Mouse (Mus musculus) gastrocnemius, adult 18-20 months (tissue): ENCODE measurements at regions not wholly inside any gene's neighbourhood (a gene's known extent, or its start where the extent isn't known, plus 50 kb on each side); places are given as distances from the start of the nearest gene placed in this dataset.

Experiments used
- DNase-seq: peaks from one replicate; pipeline ENCODE4 v3.0.0; 2021; ENCODE audit warnings: low spot score

DNA sequence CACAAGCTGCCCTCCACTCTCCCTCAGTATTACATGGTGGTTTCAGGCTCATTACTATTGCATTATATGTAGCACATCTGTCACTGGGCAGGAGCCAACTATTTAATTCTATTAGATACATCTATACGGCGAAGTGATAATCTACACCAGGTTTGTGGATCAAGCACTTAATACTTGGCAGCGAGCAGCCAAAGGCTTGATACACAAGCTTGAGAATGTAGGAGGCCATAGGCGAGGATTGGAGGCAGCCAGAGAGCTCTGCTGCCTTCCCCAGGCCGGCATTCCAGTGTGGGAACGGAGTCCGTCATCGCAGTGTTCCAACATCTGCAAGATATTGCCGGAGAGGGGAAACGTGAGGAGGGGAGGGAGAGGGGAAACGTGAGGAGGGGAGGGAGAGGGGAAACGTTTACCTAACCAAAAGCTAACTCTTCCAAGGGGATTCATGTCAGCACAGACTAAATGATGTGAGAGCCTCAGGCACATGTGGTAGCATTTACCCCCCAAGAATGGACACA, 109.6 kb upstream of the Habp2 start:
- DNase-seq, result no peak

DNA sequence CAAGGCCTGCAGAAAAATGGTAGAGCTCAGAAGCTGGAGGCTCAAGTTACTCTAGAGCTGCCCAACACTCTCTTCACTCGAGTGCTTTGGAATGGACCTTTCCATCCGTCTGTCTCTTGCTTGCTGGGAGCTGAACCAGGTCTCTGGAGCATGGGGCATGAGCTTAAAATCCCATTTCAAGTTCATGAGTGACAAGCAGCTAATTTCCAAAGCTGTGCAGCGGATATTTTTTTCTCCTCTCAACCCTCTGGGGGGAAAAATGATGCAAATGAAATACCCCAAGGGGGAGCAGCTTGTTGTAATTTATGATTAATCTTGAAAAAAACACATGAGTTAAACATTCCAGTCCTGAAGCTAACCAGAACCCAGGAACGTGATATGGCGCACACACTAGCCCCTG, 101.2 kb upstream of the Habp2 start:
- DNase-seq, result no peak

DNA sequence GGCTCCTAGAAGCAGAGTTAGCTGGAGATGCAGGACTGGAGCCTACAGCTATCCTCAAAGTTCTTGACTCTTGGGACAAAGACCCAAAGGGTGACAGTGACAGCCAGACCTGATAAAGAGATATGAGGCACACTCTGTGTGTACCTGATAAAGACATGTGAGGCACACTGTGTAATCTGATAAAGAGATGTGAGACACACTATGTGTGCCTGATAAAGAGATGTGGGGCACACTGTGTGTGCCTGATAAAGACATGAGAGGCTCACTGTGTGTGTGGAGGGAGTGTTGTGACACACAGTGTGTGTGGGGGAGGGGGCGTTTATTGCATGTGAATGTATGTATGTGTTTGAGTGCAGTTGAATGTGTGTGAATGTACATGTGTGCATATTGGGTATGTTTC, 97.8 kb upstream of the Habp2 start:
- DNase-seq, result no peak

DNA sequence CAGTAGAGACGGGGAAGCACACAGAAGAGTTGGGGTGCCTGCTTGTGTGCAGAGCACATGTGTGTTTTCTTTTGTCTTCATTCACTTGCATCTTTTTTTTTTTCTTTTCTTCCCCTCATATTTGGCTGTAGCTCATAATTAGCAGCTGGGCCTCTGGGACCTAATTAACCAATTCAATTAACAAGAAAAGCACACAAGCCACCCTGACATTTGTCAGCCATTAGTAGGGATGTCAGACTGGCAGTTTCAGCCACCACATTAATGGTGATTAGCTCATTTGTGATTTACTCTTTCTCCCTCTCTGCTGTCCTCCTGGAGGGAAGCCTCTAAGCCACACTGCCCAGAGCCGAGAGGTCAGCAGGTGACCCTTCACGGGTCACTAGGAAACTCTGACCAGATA, 96.7 kb upstream of the Habp2 start:
- no peak for DNase-seq

DNA sequence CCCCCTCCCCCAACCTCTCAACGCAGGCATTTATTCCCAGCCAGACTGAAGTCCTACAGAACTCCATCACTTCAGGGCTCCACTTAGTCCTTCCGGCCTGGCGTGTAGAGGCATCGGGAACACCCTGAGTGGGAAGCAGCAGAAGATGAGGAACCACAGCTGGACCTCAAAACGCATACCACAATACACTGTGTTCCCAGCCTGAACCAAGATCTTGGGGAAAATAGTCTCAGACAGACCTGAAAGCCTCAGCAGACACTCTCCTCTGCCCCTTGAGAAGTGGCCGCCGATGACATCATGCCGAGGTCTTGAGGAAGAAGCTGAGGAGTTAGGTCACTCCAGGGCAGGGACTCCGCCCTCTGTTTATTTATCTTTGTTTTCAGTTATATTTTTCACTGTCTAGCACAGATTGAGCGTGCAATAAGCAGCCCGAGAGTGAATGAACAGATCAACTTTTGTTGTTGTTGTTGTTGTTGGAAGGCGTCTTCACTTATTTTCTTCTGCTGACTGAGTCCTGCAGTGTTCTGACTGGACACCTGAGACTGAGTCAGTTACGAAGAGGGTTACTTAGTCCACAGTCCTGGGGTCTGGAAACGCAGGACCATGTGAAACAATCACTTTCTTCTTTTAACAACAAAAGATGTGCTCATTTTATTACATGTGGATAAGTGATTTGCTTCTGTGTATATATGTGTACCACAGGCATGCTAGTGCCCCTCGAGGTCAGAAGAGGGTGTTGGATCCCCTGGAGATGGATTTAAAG, 88.3 kb upstream of the Habp2 start:
- peak; percentile 16 for DNase-seq

DNA sequence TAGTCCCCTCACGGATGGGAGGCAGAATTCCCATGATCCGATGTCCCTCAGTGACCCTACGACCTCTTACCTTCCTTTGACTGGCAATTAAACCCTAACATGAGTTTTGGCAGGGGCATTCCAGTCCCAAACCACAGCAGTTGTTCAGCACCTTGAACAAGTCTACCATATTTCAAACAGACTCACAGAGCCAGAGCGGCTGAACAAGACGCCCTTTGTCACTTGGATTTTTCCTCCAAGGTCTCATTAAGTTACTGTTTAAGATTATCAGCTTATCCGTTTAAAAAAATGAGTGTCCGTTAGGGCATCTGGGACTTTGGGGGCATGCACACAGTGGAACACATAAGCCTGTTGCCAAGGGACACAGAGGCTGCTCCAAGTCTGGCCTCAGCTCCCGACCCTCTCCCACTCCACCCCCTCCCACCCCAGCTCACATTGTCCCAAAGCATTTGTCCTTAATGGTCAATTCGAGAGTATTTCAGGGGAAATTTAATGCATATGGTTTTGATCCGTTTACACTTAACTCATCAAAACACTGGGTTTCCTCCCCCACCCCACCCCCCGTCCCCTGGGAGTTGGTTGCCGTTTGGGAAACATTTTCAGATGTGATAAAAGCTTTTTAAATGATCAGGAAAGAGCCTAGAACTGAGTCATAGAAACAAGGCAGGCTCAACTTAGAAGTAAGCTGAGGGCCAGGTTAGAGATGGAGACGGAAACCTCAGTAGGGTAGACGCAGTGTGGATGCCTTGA, 87.4 kb upstream of the Habp2 start:
- no peak for DNase-seq

DNA sequence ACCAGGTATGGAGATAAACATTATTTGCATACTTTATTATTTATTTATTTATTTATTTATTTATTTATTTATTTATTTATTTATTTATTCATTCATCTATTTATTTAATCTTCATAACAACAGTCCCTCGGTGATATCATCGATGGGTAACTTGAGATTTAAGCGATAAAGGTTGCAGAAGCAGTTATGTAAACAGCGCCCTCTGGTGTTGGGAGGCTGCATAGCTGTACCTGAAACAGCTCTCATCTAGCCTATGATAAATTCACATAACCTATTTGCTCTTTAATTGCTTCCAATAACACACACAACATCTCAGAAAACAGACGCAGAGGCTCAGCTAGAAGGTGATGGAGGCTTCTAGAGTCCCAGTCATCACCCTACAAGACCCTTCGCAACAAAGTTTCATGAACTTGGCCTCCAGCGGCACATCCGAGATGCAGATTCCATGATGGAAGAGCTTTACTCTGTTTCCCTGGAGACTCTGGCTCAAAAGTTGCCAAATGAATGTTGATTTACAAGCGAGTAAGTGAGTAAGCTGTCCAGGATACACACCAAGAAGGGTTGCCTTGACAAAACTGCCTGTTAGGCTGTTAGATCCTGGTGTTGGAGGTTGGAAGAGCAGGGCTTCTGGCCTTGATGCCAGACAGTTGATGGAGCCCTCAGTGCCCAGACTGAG, 85.8 kb upstream of the Habp2 start:
- no peak for DNase-seq

DNA sequence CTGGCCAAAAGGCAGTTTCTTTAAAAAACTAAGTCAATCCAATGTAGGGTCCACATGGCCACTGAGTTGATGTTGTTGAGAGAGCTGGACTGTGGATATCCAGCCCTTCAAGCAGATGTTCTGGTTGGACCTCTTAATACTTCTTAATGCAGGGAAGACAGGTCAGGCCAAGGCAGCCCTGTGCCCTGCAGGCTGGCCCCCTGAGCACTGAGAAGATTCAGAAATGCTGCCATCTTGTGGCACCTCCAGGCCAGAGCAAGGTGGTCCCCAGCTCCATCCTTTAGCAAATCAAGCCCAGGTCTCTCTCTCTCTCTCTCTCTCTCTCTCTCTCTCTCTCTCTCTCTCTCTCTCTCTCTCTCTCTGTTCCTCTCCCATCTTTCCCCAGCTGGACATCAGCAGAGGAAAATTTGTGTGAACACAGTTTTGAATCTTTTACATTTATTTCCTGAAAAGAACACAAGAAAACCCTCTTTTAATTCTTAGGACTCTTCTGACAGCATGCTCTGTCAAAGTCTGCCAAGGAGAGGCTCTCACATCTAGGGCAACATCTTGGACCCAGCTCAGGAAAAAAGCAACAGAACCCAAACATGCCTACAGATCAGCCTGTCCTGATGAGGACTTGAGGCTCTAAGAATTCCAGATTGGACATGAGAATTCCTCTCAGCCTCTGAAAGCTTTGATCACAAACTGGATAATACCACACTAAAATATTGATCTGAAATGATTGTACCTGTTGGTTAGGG, 85.0 kb upstream of the Habp2 start:
- DNase-seq, result no peak

DNA sequence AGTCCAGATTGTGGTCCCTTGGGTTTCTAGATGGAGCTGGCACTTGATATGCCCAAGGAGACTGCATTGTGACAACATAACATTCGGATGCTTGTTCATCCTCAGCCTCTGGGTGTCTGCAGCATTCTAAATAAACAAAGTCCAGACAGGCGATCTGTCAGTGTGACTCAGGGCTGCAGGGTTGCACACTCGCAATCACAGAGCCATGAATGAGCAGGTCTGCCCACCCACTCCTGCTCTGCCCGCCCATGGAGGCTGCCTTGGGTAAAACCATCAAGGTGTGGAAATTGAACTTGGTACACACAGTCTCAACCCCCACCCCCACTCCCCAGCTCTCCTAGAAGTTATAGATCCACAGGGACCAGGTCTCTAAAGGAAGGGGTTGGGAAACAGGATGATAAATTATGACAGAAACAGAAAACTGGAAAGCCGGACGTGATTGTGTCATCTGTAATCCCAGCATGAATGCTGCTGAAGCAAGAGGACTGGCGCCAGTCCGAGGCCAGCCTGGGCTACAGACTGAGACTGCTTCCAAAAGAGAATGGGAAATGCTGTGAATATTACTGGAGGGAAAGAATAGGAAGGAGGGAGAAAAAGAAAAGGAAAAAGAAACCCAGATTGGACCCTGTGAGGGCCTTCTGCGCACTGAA, 84.3 kb upstream of the Habp2 start:
- no peak for DNase-seq

DNA sequence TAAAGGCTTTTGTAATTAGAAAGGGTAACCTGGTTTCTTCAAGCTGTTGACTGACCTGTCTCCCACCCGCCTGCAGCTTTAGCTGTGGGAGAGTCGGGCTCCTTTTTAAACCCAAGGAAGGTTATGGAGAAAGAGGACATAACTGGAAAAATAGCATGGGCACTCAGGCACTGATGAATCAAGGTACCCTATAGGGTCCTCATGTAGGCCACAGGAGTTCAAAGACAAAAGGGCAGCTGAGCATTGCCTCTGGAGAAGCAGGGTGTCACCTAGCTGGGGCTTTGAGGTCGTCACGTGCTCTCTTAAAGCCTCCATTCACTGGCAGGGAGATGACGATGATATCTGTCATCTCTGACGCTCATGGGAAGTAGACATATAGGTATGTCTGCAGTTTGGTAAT, 68.4 kb upstream of the Habp2 start:
- no peak for DNase-seq

DNA sequence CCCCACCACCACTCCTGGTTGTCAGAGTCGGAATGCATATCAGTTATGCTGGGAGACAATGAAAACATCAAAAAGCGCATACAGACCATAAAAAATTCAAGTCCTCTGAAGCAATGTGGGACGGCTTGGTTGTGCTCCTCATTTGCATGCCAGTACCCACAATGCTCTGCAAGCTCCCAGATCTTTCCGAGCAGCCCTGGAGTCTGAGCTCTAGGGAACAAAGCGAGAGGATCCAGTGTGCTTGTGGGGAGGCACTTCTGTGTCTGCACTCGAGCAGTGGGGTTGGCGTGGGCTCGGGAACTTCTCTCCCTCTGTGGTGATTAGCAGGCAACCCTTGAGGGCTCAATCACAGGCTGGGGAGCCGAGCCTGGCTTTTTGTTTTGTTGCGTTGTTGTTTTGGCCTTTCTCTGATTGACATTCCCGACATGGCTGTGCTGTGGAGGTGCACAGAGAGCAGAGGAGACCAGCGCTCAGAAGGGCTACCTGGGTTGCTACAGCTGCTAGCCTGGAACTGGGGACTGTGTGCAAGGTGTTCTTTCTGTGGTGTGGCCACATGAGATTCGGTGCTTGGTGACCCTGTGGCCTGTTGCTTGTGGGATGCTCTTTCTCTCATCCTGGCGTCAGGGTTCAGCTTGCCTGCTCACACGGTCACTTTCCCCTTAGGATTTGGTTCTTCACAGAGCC, 66.1 kb upstream of the Habp2 start:
- no peak for DNase-seq

DNA sequence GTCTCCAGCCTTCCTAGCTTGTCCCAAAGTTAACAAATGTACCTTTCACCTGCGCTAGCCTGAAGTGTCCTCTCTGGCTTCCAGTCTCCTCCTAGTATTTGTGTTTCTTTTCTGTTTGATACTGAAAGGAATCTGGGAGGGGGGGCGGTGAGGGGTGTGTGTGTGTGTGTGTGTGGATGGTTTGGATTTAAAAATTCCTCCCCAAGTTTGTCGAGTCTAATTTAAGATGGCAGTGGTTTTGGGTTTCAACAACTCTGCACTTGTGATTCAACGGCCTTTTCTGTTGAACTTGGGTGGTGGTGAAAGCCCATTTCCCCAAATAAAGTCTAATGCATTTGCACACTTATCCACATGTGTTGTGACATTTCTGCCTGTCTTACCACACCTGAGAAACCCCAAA, 64.4 kb upstream of the Habp2 start:
- DNase-seq, result no peak

DNA sequence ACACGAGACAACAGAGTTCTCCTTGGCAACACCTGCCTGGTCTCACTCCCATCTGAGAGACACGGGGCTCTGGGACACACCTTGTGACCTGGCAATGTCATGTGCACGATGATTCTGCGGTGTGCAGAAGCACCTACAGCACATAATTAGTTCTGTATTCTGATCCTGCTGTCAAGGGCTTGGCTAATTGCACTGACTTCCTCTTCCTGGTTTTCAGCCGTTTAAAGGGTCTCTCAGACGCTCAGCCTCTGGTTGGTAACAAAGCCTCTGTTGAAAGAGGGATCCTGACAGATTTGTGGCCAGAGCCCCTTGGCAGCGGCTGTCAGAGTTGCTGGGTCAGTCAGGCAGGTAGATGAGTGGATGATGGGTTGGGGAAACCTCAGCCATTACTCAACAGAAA, 61.9 kb upstream of the Habp2 start:
- no peak for DNase-seq

DNA sequence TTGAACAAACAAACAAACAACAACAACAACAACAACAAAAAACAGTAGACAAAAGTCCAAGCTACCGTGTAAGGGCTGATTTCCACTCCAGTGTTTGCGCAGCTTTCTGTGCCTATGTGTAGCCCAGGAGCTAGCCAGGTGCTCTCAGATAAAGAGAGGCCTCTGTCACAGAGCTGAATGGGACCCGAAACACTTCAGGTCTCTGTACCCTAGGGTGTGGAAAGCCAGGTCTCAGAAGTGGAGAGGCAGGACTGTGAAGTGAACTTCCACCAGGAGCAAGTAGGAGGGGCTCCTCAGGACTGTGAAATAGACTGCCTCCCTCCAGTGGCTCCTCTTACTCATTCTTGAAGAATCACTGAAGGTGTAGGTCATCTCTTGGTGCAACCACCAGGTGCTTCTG, 61.4 kb upstream of the Habp2 start:
- no peak for DNase-seq

DNA sequence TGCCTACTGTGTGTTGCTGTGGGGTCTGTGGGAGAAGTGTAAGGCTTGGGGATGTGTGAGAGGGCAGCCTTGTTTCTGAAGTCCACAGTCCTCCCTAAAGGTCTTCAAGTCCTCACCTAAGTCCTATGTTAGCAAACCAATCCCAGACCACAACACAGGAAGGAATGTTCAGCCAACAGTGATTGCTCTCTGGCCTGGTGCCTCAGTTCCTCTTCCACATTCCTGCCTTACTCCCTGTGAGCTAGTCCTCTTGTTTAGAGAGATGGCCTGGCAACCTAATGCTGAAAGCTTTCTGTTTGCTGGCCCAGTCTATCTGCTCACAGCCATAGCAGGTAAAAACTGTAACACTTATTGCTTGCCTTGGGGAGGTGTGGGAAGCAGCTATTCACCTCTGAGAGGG, 58.4 kb upstream of the Habp2 start:
- DNase-seq, result no peak

DNA sequence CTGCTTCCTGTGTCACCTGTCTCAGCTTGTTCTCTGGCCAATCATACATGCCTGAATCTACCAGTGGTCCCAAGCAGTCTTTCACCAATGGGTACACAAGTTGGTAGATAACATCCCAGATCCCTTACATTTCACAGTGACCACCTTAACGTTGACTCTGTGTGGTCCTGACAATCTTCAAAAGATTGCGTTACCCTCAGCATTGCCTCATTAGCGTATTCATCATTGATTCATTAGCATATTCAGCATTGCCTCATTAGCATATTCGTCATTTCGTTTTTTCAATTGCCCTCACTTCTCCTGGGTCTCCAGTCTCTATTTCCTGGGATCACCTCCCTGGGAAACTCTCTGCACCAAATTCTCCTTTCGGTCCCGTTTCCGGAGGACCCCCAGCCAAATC, 55.5 kb upstream of the Habp2 start:
- no peak for DNase-seq

DNA sequence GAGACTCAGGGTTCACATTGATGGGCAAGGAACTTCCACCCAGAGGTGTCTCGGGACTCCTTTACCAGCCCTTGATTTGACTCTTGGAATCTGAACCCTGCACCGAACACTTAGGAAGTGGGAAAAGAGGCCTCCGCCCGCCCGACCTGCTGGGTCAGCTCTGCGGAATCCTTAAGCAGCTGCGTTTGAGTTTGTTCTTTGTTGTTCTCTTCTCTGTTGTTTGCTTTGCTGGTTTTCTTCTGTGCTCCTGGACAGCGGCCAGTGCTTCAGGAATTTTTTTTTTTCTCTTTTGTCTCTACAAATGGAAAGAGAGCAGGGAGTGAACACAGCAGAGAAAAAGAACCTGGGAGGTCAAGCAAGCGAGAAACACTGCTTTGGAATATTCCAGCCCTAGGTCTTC, 55.1 kb upstream of the Habp2 start:
- DNase-seq, result no peak

DNA sequence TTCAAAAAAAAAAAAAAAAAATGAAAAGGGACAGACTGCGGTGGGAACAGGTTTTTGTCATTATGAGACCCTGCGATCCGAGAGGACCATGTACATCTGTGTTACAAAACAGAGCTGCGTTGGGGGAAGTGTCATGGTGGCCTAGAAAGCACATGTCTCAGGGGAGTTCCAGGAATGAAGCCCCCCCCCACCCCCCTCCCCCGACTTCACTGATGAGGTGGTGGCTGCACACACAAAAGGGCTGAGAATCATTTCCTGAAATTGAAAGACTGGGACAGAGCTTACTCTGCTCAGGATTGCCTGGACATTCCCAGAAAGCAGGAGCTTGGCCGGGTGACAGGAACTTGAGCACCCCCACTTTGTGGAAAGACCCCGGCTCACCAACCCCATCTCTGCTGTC, 54.7 kb upstream of the Habp2 start:
- DNase-seq, result no peak

DNA sequence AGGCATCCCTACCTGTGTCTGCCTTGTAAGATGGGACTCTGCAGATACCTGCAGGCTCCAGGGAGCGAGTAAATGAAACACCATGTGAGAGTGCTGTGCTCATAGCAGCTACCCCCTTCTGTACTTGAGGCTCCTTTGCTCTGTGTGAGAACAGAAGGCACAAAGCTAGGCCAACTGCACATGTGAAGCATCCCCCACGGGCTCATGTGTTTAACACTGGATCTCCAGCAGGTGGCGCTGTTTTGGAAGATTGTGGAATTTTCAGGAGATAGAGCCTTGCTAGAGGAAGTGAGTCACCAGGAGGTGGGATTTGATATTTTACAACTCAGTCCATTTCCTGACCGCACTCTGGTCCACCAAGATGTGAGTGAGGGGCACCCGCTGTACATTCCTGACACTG, 54.0 kb upstream of the Habp2 start:
- DNase-seq, result no peak

DNA sequence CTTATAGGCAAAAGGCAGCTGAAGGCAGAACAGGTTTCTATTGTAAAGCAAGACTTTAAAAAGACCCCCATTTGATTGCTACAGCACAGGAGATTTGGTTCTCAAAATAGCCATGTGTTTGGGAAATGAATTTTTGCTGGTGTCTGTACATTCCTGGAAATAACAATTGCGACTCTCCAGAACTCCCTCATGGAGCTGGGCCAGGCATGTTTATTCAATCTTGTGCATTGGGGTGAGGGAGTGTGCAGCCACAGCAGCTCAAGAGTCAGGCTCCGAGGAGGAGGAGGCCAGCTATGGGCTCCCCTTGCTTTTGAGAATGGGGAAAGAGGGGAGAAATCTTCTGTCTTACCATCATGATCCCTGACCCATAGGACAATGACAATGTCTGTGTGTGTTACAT, 51.9 kb upstream of the Habp2 start:
- DNase-seq, result no peak
